Mouse (Mus musculus) mesoderm, embryonic 11.5 days (tissue): ENCODE results near the gene Myo1d.

Experiments
- DNase-seq: peaks from one replicate; pipeline ENCODE4 v3.0.0-alpha.2; 2012; ENCODE audit warnings: low read depth, low spot score

Myo1d gene

DNA sequence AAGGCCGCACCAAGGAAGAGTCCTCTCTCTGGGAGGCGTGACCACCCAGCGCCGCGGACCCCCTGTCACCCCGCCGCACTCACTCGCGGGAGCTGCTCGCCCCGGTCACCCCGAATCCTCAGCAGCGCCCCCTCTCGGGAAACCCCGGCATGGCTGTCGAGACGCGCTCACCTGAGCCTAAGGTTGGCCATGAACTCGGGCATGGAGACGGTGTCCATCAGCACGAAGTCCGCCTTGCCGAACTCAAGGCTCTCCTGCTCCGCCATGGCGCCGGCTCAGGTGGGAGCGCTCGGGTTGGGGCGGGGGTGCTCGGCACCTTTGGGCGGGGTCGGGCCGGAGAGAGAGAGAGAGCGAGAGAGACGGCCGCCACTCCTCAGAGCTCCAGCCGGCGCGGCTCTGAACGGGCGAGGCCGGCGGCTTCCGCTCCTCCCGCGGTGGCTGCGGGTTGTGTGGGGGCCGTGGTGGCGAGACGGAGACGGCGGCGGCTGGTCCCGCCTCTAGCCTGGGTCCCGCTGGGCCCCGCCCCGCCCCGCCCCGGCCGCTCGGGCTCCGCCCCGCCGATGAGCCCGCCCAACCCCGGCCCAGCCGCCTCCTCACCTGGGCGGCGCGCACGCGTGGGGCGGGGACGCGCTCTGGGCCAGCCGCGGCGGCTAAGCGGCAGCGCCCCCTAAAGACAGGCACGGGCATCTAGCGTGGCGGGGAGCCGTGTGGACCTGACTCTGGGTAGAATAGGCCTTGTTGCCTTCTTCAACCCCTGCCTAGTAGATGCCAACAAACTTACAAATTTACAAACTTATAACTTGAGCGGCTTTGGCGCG, at the start of gene Myo1d:
Gene Myo1d, minus strand, starts transcription at position 499 of the 818 bp plus-strand sequence.
- peak; percentile 89 for DNase-seq

GRCm38 (mm10) chr11:80821794-80822193, 42.0 kb upstream of the Myo1d start:
- no peak for DNase-seq

GRCm38 (mm10) chr11:80821296-80821695, 41.5 kb upstream of the Myo1d start:
- DNase-seq = no peak

GRCm38 (mm10) chr11:80820085-80820484, 40.3 kb upstream of the Myo1d start:
- no peak for DNase-seq

DNA sequence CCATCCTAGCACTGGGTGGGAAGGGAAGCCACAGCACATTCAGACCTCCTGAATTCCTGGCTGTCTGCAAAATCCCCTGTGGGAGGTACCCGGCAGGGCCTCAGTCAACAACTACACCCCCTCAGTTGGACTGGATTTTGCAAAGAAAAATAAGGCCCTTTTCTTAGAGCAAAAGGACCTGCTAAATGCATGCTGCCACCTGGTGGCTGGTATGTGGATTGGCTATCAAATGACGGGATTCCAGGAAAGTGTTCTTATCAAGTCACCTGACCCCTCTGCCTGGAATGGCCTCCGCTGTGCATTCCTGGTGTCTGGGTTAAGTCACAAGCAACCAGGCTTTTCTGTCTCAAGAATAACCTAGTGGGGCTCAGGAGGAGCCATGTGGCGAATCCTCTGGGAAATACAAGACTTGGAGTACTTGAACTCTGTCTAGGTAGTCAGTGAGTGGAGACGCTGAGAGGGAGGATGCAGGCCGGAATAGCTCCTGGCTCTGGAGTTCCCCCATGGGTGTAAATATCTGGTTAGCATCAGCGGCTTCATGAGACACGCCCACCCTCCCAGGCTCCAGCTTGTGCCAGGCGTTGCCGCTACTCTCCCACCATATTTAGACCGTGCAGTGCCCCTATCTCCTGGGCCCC, 38.4 kb upstream of the Myo1d start:
- peak; percentile 95 for DNase-seq

DNA sequence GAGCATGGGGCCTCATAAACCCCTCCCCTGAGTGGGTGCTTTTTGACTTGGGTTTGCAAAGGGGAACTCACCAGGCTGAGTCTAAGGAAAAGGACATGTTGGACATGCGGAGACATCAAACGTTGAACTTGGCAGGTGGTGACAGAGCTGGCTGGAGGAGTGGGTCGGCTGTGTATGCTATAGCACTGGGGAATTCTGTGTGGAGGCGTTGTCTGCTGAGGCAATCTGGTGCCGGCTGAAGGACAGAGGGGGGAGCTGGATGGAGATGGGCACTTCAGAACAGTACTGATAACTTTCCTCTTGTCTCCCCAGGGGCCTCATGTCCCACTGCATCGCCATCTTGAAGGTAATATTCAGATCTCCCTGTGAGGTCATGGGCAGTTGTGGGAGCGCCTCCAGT, 35.5 kb upstream of the Myo1d start:
- no peak for DNase-seq

- no peak for DNase-seq
Observed at GRCm38 (mm10) chr11:80811156-80811555, 31.3 kb upstream of the Myo1d start.

DNA sequence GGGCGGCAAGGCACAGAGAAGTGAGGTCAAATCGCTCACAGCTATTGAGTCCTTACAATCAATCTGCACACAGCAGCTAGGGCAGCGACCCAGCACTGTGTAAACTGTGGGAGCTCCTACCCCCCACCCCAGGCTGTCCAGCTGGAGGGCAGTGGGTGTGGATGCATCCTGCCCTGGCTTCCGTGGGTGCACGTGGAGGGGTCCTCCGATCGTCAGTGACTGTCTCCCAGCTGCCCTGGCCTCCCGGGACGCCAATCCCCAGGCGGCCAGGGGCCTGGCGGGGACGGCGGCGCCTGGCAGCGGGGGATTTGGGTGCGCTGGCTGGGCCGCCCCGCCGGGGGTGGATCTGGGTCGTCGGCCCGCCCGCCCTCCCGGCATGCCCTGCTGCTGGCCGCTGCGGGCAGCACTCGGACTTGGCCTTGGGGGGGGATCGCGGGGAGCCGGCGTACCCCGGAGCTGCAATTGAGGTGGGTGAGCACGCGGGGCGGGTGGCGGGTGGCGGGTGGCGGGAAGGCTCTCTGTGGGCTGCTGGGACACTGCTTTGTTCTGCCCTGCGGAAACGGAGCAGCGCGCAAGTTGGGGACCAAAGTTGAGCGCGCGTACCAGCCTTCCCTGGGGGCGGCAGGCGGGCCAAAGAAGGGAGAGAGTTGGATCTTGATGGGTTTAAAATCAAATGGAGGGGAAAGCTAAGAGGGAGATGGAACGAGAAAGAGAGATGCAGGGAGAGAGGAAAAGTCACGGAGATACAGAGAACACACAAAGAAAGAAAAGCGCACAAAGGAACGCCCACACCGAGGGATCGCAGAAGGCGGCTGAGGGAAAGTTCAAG, 30.4 kb upstream of the Myo1d start, which contains the start of gene Tmem98:
Gene Tmem98, plus strand, starts transcription at position 183 of the 829 bp plus-strand sequence.
- peak; percentile 56 for DNase-seq

DNA sequence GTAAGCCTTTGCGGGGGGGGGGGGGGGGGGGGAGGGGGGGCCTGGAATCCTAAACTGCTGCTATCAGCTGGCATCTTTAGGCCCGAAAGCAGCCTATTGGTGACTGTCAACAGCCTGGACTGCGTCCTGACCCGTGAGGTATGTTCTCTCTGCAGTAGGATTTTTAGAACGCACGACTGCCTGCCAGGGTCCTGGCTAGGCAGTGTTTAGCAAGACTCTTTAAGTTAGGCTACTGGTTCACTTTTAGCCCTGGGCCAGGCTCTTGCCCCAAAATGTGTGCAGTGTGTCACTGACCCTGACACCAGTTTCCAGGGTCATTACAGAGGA, 29.8 kb upstream of the Myo1d start:
- DNase-seq = no peak

GRCm38 (mm10) chr11:80808551-80809070, 28.8 kb upstream of the Myo1d start:
- DNase-seq = peak; percentile 51

GRCm38 (mm10) chr11:80802706-80803105, 22.9 kb upstream of the Myo1d start:
- no peak for DNase-seq

DNA sequence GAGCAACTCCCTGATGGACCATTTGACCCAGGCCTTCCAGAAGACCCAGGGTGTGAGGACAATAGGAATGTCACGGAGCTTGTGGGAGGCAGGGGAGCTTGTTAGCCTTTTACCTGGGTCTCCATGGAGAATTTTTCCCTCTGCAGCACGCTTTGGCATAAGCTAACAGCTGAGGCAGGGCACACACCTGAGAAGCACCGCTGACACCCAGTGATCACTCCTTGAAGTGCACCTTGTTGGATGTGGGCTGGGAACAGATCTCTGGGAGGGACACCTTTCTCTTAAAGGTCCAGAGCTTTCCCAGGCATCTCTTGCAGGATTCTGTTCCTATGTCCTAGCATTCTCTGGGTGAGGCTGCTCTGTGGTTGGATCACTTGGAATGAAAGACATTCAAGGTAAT, 20.2 kb upstream of the Myo1d start:
- DNase-seq = no peak

GRCm38 (mm10) chr11:80795431-80795830, 15.6 kb upstream of the Myo1d start:
- DNase-seq = no peak

DNA sequence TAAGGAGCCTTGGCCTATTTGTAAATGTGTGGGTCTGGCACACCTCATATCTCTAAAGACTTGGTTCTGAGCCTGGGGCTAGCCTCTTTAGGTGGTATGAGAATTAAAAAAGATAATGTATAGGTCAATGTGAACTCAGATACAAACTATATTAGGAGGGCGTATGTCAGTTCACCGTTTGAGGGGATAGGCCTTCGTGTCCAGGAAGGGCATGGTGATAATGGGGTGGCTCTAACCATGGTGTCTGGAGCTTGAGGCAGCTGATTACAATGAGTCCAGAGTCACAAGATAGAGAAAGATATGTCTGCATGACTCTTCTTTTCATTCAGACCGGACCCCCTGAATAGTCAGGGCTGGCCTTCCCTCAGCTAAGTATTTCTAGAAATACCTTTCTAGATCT, 14.5 kb upstream of the Myo1d start:
- no peak for DNase-seq

GRCm38 (mm10) chr11:80793386-80793785, 13.6 kb upstream of the Myo1d start:
- no peak for DNase-seq

DNA sequence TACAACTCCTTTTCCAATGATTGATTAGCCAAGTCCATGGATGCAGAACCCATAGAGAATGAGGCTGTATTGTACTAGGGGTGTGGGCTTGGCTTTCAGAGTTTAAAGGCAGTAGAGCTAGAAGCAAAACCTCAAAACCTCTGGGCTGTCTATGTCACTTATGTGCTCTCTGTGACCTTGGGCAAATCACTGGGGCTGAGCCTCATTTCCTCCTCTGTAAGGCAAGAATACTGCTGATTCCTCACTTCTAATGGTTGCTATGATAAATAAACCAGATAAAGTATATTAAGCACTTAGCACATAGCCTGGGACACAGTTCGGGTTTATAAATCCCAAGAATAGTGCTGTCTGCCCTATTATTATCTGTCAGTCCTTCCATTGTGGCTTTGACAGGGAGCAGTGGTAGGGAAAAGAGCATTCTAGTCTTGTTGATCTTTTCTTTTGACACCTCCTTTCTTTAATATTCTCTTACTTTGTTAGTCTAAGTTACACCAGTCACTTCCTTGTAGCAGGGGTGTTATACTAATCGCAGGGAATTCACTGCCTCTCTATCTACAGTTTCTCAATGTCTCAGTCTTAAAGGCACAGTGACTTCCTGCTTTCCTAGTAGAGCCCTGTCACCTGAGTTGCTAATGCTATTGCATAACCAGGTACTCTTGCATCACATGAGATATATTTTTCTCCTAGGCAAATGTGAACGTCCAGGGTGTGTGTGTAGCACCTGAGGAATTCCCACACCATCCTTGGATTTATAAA, 12.0 kb upstream of the Myo1d start:
- no peak for DNase-seq

- no peak for DNase-seq
Observed at GRCm38 (mm10) chr11:80790413-80790812, 10.6 kb upstream of the Myo1d start.

GRCm38 (mm10) chr11:80789647-80790240, 9.9 kb upstream of the Myo1d start:
- no peak for DNase-seq

DNA sequence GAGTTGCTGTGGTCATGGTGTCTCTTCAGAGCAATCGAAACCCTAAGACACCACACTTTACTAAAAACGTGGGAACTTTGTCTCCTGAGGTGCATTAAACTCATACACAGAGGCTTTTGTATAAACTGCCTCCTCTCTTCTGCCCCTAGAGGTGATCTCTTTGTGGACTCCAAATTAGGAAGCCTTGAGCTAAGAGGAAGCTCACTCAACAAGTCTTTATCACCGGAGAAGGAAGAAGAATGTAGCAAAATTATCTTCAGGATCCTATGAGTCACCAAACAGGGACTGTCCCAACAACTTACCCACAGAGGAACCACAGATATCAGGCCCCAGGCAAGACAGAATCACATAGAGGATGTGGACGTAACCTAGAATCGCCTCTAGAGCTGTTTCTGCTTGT, 5.8 kb upstream of the Myo1d start:
- DNase-seq = no peak

GRCm38 (mm10) chr11:80784294-80784743, 4.5 kb upstream of the Myo1d start:
- DNase-seq = no peak

DNA sequence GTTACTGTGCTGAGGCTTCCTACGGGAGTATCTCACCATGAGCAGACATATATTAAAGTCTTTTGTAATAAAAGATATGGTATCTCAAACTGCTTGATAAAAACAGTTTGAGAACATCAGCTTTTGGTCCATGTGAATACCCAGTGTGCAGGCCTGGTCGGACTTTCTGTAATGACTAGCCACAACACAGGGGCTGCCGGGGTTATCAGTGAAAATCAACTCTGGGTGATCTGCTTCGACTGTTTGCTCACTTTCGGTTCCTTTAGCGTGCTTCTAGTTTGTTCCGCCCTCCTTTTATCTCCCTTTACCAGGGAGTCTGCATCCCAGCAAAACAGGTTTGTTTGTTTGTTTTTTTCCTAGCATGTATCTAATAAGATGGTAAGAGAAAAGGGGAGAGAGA, 3.6 kb upstream of the Myo1d start:
- no peak for DNase-seq
